Mouse (Mus musculus) kidney, adult 8-10 months (tissue): ENCODE measurements around the gene Mri1.

Experiments
- DNase-seq, 2 experiments: peaks; one replicate each; pipeline ENCODE4 v3.0.0; 2022

Mri1 gene

DNA sequence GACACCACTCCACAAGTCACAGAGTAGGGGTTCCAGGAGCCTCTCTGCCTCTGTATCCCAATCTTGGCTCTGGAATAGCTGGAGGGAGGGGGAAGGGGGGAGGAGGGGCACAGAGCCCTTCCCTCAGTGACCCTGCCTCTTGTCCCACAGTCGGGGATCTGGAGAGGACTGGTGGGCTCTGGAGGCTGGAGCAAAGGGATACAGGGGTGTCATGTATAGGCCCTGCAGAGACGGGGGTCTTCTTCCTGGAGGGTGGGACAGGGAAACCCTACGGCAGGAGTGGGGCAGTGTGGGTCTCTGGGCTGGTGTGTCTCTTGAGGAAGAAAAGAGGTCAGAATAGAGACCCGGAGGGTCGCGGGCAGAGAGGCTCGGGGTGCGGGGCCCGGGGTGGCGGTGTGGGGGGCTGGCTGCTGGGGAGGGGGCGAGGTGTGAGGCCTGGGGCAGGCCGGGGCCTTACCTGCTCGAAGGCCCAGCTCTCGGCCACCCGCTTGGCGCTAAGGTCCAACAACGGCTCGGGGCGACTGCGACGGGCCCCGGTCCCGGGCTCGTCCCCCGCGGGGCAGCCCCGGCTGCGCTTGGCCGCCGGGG lies 20.6 kb downstream of the Mri1 start:
- DNase-seq = no peak

DNA sequence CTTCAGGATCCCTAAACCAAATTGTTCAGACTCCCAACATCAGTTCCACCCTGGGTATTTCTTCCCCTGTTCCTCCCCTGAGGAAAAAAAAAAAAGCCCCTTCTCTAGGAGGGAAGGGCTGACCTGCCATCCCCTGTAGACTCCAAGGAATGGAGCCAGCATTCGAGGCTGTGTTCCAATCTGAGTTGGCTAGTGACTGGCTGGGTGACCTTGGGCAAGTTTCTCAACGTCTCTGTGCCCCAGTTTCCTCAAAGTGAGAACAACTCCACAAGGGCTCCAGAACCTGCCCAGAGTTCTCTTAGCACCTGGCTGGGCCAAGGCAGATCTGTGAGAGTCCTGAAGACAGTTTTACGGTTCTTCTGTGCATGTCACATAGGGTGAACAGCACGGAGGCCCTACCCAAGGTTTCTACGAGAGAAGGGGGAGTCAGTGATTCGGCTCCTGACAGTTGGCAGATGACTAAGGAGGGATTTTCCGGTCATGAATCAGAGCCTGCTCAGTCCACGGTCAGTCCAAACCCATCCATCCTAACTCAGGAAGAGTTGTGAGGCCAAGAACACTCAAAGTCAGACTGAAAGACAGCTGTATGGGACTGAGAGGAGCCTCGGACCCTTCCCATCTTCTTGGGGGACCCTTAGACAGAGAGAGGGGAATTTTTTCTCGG lies 21.2 kb downstream of the Mri1 start:
- no peak for DNase-seq

DNA sequence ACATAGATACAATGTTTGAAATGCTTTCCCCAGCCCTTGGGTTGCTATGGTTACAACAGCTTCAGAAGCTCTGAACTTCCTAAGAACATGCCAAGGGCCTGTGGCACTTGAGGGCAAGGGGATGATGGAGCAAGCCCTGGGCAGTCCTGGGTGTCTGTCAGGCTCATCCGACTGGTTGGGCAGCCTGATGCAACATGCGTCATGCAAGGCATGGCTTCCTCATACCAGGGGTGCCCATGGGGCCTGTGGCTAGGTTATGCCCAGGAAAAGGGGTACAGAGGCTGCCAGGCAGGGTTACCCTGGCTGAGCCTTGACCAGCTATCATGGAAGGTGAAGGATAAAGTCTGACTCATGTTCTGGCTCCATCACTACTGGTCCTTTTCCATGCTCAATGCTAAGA lies 24.1 kb downstream of the Mri1 start:
- no peak for DNase-seq

DNA sequence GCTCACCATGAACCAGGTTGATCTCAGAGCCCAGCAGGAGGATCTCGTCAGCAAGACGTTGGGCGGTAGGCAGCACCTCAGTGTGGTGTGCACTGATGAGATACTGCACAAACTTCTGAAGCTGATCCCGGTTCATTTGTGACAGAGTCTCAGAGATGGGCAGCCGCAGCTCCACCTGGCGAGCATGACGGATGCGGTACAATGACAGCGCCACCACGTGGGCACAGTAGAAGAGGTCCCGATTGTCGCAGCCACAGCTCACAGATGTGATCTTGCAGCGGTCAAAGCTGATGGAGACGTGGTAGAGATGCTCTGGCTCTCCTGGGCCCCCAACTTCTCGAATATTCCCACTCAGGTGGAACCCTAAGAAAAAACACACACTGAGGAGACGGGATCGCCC lies 26.4 kb downstream of the Mri1 start:
- no peak for DNase-seq

DNA sequence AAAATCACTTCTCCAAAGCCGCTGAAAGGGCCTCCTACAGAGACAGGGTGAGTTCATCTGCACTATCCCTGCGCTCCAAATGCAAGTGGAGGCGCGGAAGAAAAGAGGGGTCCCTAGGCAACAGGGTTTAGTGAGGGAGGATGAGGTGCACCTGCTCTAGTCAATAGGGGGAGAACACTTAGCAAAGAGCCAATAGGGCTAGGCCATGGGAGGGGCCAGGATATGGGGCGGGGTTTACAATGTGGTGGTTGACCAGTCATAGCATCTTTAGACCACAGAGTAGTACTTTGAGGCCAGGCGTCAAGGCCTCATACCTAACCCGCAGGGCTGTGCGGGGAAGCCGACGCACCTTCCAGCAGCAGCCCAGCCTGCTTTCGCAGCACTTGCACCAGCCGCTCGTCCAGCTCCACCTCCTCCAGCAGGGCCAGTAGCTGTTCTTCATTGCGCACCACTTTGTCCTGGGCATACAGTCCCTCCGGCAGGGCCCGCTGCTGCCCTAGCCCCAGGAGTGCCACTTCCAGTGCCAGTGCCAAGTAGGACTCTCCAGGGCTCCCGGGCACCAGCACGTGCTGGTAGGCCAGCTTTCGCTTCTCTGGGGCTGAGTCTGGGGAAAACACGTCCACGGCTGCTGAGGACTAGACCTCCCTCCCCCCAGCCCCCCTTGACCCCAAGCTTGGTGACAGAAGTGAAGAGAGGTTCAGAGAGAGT lies 33.6 kb downstream of the Mri1 start:
- no peak for DNase-seq

GRCm38 (mm10) chr8:84222566-84223165 lies 34.5 kb downstream of the Mri1 start:
- no peak for DNase-seq

DNA sequence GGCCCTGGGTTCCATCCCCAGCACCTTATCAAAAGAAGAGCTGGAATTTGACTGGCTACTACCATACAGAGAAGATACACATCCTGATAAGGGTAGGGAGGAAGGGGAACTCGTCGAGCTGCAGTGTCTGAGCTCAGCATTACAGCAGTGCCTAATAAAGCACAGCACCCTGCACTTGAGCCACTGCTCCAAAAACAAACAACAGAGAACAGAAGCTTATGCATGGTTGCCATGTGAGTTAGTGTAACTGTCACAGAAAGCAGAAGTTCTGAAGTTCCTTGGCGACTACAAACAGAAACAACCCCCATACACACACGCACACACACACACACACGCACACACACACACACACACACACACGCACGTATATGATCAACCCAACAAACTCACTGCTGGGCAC lies 37.0 kb downstream of the Mri1 start:
- no peak for DNase-seq

- no peak for DNase-seq
Observed at GRCm38 (mm10) chr8:84218143-84218542, 39.0 kb downstream of the Mri1 start.

DNA sequence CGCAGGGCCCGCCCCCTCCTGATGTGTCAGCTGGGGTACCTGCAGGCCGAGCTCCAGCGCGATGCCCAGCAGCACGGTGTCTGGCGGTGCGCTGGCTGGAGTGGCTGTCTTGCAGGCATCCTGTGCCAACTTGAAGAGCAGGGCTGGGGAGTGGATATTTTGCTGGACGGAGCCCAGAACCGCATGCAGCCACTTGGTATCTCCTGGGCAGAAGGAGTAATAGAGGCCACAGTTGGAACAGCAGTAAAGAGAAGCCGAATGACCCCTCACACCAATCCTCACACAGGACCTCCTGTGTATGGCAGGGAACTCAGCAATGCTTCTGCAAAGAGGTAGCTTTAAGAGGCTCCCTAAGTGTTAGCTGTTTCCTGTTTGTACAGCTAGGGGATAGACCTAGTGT lies 39.9 kb downstream of the Mri1 start:
- no peak for DNase-seq

DNA sequence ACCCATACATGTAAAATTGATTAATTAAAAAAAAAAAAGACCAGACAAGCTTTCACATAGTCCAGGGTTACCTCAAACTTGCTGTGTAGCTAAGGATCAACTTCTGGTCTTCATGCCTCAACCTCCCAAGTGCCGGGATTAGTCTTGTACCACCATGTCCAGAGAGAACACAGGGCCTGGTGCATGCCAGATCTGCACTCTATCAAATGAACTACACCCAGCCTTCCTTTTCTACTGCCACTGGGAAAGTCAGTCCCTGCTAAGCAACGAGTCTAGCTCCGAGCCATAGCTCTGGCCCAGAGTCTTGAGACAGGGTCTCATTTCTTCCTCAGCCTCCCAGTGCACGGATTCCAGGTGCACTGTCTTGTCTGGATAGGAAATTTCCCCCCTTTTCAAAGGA lies 43.8 kb downstream of the Mri1 start:
- DNase-seq = no peak

GRCm38 (mm10) chr8:84211881-84212563 lies 45.1 kb downstream of the Mri1 start:
- DNase-seq = no peak

DNA sequence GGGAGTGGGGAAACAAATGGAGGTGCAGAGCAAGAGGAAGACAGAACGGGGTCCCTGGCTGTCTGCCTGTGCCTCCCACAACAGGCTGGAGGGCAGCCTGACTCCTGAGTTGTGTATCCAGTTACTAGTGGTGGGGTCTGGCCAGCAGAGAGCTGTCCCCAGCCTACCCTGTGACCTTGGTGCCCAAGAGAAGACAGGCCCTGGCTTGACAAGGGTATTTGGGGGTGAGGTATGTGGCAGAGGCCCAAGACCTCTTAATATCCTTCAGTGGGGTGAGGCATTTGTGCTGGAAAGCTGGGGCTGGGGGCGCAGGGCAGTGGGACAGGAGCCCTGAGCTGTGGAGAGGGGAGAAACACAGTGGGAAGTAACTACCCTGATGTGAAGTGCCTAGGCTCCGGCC lies 45.9 kb downstream of the Mri1 start:
- DNase-seq = no peak

GRCm38 (mm10) chr8:84210167-84210791 lies 46.8 kb downstream of the Mri1 start:
- DNase-seq = peak; percentile 57 to 78

DNA sequence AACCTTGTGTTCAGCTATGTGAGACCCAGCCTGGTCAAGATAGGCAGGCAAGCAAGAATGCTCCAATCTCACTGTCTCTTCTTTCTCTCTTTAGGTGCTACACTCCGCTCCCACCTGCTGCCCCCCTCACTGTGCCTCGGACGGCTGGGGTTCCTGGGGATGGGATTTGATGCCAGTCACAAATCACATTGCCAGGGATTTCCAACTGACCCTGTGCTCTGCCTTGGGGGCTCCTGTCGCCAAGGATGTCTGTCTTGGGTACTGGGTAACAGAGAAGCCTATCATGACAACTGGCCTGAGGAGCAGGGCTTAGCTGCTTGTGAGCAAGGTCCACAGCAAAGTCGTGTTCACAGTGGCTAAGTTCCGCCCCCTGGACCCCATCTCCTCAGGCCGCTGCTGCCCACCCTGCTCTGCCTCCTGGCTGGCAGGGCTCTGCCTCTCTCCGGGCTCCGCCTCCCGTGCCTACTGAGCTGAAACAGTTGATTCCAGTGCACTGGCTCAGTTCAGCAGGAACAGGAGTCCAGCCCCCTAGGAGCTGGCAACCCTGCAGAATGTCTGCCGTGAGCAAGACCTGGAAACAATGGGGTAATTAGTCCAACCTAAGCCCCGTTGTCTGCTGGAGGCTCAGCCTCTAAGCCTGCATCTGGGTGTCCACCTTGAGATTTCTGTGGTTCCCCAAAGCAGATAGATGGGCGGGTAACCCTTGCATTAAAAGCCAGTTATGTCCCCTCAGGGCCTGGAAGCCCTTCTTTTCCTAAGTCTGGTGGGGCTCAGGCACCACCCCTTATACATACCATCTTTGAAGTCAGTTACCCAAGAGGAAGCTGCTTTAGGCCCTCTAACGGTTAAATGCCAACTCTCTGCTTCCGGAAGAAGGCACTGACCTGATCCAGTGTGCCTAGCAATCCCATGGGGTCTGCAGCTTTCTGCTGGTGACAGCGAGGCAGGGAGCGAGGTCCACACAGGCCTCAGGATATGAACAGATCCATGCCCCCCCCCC lies 48.4 kb downstream of the Mri1 start:
- DNase-seq = peak in 1 of 2 experiments; percentile 32

GRCm38 (mm10) chr8:84207811-84208210 lies 49.3 kb downstream of the Mri1 start:
- peak; percentile 42 to 55 for DNase-seq

GRCm38 (mm10) chr8:84206666-84207065 lies 50.5 kb downstream of the Mri1 start:
- no peak for DNase-seq

- DNase-seq = no peak
Observed at GRCm38 (mm10) chr8:84205073-84205472, 52.1 kb downstream of the Mri1 start.

GRCm38 (mm10) chr8:84203975-84204772 lies 53.0 kb downstream of the Mri1 start:
- peak; percentile 73 to 74 for DNase-seq

DNA sequence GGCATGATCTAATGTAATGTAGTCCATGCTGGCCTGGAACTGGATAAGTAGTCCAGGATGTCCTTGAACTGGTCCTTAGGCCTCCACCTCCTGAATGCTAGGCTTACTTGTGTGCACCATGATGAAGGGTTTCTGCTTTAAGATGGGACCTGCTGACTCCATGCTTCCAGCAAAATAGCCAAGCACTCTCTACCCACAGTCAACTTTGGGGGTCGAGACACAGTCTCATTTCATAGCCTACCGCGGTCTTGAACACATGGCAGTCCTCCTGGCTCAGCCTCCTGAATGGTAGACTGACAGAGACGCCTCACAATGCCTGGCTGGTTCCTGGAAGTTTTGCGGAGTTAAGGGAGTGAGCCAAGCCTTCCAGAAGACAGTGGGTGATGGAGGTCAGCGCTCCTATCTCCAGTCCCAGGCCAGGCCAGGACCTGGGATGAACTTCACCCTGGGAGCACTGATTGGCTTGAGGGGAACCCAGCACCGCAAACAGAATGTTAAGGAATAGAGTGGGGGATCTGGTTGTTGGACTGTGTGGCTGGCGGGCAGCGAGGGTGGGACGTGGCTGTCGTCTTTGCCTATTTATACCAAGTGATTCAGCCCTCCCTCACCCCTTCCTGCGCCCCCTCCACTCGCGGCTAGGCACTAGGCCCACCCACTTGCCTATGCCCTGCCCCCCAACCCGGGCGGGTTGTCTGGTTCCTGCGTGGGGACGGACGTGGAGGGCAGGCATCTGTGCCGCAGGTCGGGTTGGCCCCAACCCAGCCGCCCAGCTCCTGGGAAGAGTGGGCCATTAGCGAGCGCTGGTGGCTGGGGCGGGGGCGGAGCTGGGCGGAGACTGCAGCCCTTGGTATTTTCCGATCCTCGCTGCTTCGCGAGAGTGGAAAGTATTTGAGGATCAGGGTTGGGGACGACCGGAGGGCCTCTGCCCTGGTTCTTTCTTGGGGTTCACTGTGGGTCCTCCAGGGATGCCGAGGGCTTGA lies 53.9 kb downstream of the Mri1 start:
- peak; percentile 82 to 86 for DNase-seq
